Mouse (Mus musculus): ENCODE measurements around the gene Il13ra1. TPM values are rescaled to one million over a fixed set of nuclear protein-coding genes. Genes with fewer than 3 reads are reported as not detected.

Il13ra1 gene
- 2.5 and 2.9 TPM in 2 replicates for total RNA-seq (2015; ENCODE audit: low replicate concordance)
- total RNA-seq (2017; ENCODE audit: low replicate concordance): 2.3 TPM in 1 of 2 replicates, not detected in the other

DNA sequence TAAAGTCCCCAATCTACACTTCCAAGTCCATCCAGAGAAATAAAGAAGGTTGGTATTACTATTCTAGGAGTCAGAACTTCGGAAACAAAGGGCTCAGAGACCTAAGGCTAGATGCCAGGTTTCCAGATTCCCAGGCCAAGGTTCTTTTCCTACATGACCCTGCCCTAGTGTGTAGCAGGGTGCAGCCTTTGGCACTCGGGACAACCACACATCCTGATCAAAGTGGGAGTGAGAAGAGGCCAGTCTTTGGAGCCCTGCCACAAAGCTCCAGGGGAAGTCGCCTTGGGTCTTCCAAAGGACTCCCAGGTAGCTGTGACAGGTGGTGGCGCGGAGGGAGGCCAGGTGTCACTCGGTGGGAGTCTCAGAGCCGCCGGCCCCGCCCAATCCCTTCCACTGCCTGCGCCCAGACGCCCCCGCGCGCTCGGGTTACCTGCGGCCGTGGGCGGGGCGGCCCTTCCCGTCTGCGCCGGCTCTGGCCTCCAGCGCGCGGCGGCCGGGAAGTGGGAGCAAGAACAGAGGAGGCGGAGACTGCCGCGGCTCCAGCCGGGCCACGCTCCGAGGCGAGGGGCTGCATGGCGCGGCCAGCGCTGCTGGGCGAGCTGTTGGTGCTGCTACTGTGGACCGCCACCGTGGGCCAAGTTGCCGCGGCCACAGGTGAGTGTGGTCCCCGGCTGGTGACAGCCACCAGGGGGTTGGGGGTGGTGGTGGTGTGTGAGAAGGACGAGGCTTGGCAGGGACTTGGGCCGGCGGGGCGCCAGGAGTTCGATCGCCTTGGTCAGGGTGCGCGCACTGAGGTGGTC lies at the start of gene Il13ra1:
Gene Il13ra1, plus strand, starts transcription at position 489 of the 800 bp plus-strand sequence.
- no peak for ATAC-seq (replicated peaks; ENCODE audit: low FRiP score, poor library complexity, severe bottlenecking)

DNA sequence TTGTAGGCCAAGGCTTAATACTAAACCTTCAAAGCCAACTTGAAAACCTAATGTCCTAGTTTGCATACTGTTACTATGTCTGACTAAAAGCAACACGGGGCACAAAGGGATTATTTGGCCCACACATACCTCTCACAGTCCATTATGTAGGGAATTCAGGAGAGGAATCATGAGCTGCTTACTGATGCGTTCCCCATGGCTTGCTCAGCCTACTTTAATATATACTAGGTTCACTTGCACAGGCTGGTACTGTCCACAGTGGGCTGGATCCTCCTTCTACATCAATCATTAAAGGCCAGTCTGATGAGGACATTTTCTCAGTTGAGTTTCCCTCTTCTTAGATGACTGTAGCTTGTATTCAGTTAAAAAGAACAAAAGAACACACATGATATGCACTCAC lies 37.9 kb upstream of the Il13ra1 start:
- no peak for ATAC-seq (replicated peaks; ENCODE audit: low FRiP score, poor library complexity, severe bottlenecking)

DNA sequence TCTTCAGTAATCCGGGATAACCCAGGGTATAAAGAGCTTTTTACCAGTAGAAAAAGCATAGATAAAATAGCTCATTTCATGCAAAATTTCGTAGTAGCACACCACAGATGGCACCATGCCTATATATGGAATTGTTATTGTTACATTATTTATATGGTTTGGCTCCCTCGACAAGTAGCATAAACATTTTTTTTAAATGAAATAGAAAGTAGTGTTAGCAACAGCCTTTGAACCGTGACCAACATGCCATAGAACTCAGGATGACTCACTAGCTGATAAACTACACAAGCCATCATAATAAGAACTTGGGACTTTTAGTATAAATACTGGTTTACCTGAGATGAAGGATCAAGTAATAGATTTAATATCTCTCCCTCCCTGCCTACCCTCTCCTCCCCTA lies 34.7 kb upstream of the Il13ra1 start:
- ATAC-seq (replicated peaks; ENCODE audit: low FRiP score, poor library complexity, severe bottlenecking): no peak

DNA sequence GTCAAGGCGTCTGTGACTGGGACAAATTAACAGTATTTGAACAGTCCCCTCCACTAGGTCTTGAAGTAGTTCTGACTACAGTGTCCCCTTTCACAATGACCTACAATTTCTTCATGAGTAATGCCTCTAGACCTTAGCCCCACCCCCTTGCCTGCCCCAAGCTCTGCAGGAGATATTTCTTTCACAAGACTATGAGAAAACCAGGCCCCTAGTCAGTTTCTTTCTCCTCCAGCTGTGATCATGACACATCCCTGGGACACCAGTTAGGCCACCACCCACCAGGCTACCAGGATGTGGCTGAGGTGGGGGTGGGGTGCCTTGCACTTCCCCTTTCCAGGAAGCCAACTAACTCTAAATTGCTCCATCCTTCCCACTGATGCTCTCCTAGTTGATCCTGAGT lies 29.0 kb upstream of the Il13ra1 start:
- no peak for ATAC-seq (replicated peaks; ENCODE audit: low FRiP score, poor library complexity, severe bottlenecking)

DNA sequence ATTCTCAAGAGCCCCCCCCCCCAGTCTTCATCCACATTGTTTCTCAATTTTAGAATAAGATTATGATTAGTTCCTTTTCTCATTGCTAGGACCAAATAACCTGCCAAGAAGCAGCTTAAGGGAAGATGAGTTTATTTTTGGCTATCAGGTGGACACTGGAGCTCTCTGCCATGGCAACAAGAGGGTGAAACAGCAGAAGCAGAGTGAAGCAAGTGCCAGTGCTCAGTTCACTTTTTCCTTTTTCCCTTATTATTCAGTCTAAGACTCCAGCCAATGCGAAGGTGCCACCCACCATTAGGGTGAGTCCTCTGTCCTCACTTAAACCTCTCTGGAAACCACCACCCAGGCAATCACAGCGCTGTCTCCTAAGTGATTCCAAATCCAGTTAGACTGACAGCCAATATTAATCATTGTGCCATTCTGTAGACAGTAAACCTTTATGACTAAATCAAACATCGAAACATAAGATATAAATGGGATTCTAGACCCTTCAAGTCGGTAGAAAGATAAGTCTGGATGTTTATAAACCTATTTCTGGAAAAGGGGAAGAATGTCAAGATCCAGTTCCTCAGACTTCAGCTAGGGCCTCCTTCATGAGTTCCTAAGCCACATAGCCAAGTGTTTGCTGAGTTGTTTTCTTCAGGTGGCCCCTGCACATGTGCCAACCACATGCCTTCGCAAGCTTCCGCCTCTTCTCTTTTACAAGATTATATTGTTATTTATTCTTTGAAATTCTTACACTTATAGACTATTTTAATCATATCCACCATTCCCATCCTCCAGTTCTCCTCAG lies 23.2 kb upstream of the Il13ra1 start:
- no peak for ATAC-seq (replicated peaks; ENCODE audit: low FRiP score, poor library complexity, severe bottlenecking)

DNA sequence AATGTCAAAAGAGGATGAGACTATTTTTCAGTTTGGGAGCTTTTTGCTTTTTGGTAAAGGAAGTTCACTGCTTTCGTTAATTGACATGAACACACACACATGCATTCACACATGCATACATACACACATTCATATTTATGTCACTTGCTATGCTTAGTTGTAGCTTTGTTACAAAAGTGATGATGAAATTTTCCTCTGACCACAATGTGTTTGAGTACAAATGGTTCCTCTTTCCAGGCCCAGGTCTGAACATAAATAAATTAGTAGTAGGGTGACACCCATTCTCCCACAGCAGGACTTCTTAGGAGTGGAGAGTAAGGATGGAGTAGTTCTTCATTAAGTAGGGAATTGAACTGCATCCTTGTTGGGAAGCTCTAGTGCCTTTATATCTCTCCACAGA lies 11.0 kb upstream of the Il13ra1 start:
- no peak for ATAC-seq (replicated peaks; ENCODE audit: low FRiP score, poor library complexity, severe bottlenecking)

DNA sequence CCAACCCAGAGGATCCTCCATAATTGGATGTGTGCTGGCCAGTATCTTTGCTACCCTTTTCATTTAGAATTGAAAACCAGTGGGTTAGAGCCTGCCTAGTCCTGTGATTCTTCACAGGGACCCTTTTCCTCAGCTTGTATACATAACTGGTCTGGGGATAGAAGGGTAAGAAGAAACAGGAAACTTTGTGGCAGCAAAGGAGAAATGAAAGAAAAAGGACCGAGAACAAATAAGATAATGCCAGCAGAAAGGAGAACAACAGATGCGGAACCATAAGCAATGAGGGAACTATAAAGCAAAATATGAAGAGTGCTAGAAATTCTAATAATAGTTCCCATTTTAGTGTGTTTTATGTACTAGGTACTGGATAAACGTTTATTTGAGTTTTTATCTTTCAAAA lies 10.6 kb upstream of the Il13ra1 start:
- no peak for ATAC-seq (replicated peaks; ENCODE audit: low FRiP score, poor library complexity, severe bottlenecking)

GRCm38 (mm10) chrX:36108601-36109000 lies 3.3 kb upstream of the Il13ra1 start:
- ATAC-seq (replicated peaks; ENCODE audit: low FRiP score, poor library complexity, severe bottlenecking): no peak

DNA sequence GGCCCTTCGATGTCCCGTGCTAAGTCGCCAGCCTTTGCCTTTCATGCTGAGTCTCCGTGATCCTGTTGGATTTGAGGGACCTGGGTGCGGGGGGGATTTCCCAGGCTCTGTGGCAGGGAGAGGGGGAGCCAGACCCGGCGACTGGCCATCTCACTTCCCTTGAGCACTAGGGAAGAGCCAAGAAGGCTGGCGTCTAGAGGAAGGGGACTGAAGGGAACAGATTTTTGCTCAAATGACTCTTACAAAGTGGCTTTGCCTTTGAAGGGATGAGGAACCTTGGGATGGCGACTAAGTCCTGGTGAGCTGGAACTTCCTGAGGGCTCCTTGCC lies 476 bp downstream of the Il13ra1 start:
- ATAC-seq (replicated peaks; ENCODE audit: low FRiP score, poor library complexity, severe bottlenecking): no peak

DNA sequence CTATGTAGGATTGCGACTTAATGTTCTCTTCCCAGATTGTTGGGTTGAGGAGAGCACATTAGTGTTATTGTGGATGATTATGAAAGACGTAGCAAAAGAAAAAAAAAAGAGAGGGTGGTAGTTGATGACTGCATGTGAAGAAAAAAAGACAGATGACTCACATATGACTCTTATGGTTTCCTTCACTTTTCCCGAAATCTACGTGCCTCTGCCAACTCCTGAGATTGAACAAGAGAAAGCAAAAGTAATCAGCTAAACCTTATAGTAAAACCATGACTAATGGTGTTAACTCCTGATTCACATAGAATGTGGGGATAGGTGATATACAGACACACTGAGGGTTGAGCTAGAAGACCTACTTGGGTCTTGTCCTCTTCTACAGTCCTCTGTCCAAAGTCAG lies 3.3 kb downstream of the Il13ra1 start:
- no peak for ATAC-seq (replicated peaks; ENCODE audit: low FRiP score, poor library complexity, severe bottlenecking)

- no peak for ATAC-seq (replicated peaks; ENCODE audit: low FRiP score, poor library complexity, severe bottlenecking)
Observed at GRCm38 (mm10) chrX:36129037-36129770, 17.3 kb downstream of the Il13ra1 start.

- ATAC-seq (replicated peaks; ENCODE audit: low FRiP score, poor library complexity, severe bottlenecking): no peak
Observed at GRCm38 (mm10) chrX:36129771-36130108, 17.8 kb downstream of the Il13ra1 start.

- ATAC-seq (replicated peaks; ENCODE audit: low FRiP score, poor library complexity, severe bottlenecking): no peak
Observed at GRCm38 (mm10) chrX:36136346-36136745, 24.4 kb downstream of the Il13ra1 start.

- no peak for ATAC-seq (replicated peaks; ENCODE audit: low FRiP score, poor library complexity, severe bottlenecking)
Observed at GRCm38 (mm10) chrX:36141994-36142639, 30.2 kb downstream of the Il13ra1 start.

DNA sequence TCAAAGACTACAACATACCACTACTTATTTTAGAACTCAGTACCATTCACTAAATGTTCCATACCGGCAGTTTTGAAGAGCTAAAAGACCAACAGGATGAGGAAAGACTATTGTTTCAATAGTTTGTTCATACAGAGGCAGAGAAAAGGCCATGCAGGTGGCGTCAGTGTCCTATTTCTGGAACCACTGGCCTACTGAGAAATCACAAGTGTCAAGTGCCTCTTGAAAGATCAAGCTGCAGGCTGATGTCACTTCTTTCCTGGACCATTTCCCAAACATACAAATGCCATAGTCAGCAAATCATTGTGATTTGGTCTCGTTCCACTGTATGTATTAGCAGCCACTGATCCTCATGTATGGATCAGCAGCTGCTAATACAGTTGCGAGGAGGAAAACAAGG lies 34.8 kb downstream of the Il13ra1 start:
- ATAC-seq (replicated peaks; ENCODE audit: low FRiP score, poor library complexity, severe bottlenecking): no peak

GRCm38 (mm10) chrX:36150100-36150499 lies 38.2 kb downstream of the Il13ra1 start:
- ATAC-seq (replicated peaks; ENCODE audit: low FRiP score, poor library complexity, severe bottlenecking): no peak

DNA sequence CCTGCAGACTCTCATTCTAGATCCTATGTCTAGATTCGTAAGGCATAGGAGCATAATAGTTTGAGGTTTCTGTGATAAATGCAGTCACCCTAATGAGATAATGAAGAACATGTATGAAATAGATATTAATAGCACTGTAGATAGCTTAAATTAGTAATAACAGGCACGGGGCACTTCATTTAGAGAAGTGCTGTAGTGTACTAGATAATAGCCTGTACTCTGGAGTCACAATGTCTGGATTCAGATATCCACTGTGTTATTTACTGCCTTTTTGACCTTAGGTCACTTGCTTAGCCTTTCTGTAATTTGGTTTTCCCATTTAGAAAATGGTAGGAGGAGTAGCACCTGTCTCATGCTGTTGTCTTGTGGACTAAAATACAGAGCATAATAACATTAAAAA lies 44.8 kb downstream of the Il13ra1 start:
- ATAC-seq (replicated peaks; ENCODE audit: low FRiP score, poor library complexity, severe bottlenecking): no peak

DNA sequence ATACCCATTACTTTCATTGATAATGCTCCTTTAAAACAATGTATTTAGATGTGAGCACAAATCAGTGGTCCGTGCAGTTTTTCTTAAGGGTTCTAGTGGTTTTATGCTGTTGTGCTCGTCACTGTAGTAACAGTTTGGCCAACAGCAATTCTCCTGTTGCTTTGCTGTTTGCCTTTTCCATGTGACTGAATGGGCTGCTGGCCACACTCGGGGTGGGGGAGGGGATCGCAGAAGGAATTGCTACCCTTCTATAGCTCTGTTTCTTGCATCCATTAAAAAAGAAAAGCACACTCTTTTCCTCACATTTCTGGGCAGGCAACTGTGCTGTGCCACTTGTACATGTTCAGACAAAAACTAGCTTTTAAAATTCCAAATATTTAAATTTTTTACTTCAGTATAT lies 49.7 kb downstream of the Il13ra1 start:
- ATAC-seq (replicated peaks; ENCODE audit: low FRiP score, poor library complexity, severe bottlenecking): no peak

DNA sequence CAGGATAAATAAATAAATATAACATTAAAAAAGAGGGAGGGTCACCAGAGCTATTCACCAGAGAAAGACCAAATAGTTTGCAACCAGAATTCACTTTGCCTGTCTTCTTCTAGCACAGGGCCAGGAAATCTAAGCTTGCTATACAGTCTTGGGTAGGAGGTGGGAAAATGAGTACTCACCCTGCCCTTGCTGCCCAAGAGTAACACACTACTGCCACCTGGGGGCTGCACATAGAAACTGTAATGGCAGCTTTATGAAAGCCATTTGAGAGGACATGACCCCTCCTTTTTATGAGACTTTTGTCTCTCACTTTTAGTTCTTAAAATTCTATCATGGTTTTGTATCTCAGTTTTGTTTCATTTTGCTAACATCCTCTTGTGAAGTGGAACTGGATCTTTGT lies 71.7 kb downstream of the Il13ra1 start:
- ATAC-seq (replicated peaks; ENCODE audit: low FRiP score, poor library complexity, severe bottlenecking): no peak

- ATAC-seq (replicated peaks; ENCODE audit: low FRiP score, poor library complexity, severe bottlenecking): no peak
Observed at GRCm38 (mm10) chrX:36186036-36186435, 74.1 kb downstream of the Il13ra1 start.

Data from erythroid progenitor cell, adult 5-6 weeks (primary cell).